Mouse (Mus musculus): Measurements from ENCODE around the gene Gdf5.

- no peak for TF ChIP-seq CTCF (IDR thresholded peaks at IDR 0.05; ENCODE audit: low read depth, low read length)
- TF ChIP-seq TAL1 (conservative IDR thresholded peaks at IDR 0.05; ENCODE audit: low read depth, low read length), result no peak
These were observed 482 bp downstream of the Gdf5 start for GRCm38 (mm10) chr2:155944685-155945084.

Data from G1E (cell line).